Comparison of ENCODE assay signal across 9 mouse cellular contexts in genomic region chr4:32351236-32351635, GRCm38 (mm10).
DNase-seq lines count a peak whose midpoint lies in the region; ATAC-seq and TF ChIP-seq lines count a peak whose summit lies in the region.
"Had no signal": no experiment of that assay in that cellular context is flagged by ENCODE, and none has a peak within 500 bp of the region (broad histone marks: within the 10 kb centered on the region; RNA-seq: fewer than 3 reads in every experiment).

No protein-coding gene starts in this region.

- 27% methylated on average over 10 of the region's 10 CpGs for WGBS in liver, embryonic 16.5 days (ENCODE audit: insufficient replicate concordance)
- 39% methylated on average over 10 of the region's 10 CpGs for WGBS in liver, embryonic 11.5 days
- WGBS in hindbrain, embryonic 11.5 days, result 9% methylated on average over 10 of the region's 10 CpGs
- 10% methylated on average over 10 of the region's 10 CpGs for WGBS in midbrain, postnatal 0 days

- H3K4me3 ChIP-seq in liver, embryonic 16.5 days (ENCODE audit: low read depth, low read length), result no peak overlapping the region
- H3K4me3 ChIP-seq in liver, embryonic 11.5 days (ENCODE audit: low read depth, low read length), result no peak overlapping the region
- no peak overlapping the region for H3K4me3 ChIP-seq in hindbrain, embryonic 11.5 days (ENCODE audit: low read depth, low read length)
- no peak overlapping the region for H3K4me3 ChIP-seq in midbrain, postnatal 0 days (ENCODE audit: low read depth, low read length)

- no peak overlapping the region for H3K4me2 ChIP-seq in liver, embryonic 16.5 days (ENCODE audit: low read depth, low read length)
- H3K4me2 ChIP-seq in liver, embryonic 11.5 days, result no peak overlapping the region
- no peak overlapping the region; the same call in 1 of the 2 replicates for H3K4me2 ChIP-seq in hindbrain, embryonic 11.5 days (replicated peaks; ENCODE audit: low read depth, low read length)
- H3K4me2 ChIP-seq in midbrain, postnatal 0 days (ENCODE audit: low read depth, low read length, poor library complexity, severe bottlenecking), result 0 out of 2 replicates have a peak overlapping the region, but pooled peaks have one; percentile 16

- no peaks in the 10 kb centered on the region for H3K9me3 ChIP-seq in liver, embryonic 16.5 days (replicated peaks; ENCODE audit: control insufficient read depth, low read length)
- H3K9me3 ChIP-seq in liver, embryonic 11.5 days (ENCODE audit: control insufficient read depth, low read length), result no peaks in the 10 kb centered on the region
- no peaks in the 10 kb centered on the region for H3K9me3 ChIP-seq in hindbrain, embryonic 11.5 days (ENCODE audit: control insufficient read depth, low read length)
- H3K9me3 ChIP-seq in midbrain, postnatal 0 days (ENCODE audit: low read length), result no peaks in the 10 kb centered on the region

- no peak overlapping the region for H3K9ac ChIP-seq in liver, embryonic 16.5 days (ENCODE audit: low read depth, low read length)
- no peak overlapping the region for H3K9ac ChIP-seq in liver, embryonic 11.5 days (ENCODE audit: low read depth, low read length)
- no peak overlapping the region for H3K9ac ChIP-seq in hindbrain, embryonic 11.5 days (ENCODE audit: low read depth, low read length)
- H3K9ac ChIP-seq in midbrain, postnatal 0 days (replicated peaks; ENCODE audit: low read length, poor library complexity, severe bottlenecking), result no peak overlapping the region

- no peaks in the 10 kb centered on the region for H3K27me3 ChIP-seq in liver, embryonic 16.5 days (ENCODE audit: control insufficient read depth, insufficient read depth, low read depth, low read length)
- no peaks in the 10 kb centered on the region for H3K27me3 ChIP-seq in liver, embryonic 11.5 days (replicated peaks; ENCODE audit: control insufficient read depth, insufficient read depth, low read length)
- no peaks in the 10 kb centered on the region for H3K27me3 ChIP-seq in hindbrain, embryonic 11.5 days (ENCODE audit: control insufficient read depth, insufficient read depth, low read length)
- no peaks in the 10 kb centered on the region for H3K27me3 ChIP-seq in midbrain, postnatal 0 days (ENCODE audit: insufficient read depth, low read length)
- H3K27me3 ChIP-seq: Patski had no signal

- no peak for DNase-seq in liver, embryonic 11.5 days (ENCODE audit: low spot score)
- DNase-seq in embryo, embryonic 11 days, result peak; percentile 75
- peak; percentile 72 for DNase-seq in hindbrain, embryonic 11.5 days (ENCODE audit: low spot score)
- no peak for DNase-seq in midbrain, postnatal 0 days (ENCODE audit: low spot score)
- DNase-seq in ovary, postnatal 10 days (ENCODE audit: low spot score), result no peak
- no peak for DNase-seq in urinary bladder, postnatal 14 days (ENCODE audit: low spot score)

- TF ChIP-seq CTCF in midbrain, postnatal 0 days (IDR thresholded peaks at IDR 0.05), result no peak

- H3K4me1 ChIP-seq in liver, embryonic 16.5 days (ENCODE audit: control insufficient read depth, low read depth, low read length), result peaks cover 3% of the 10 kb centered on the region; the same call in 1 of the 2 replicates
- H3K4me1 ChIP-seq in liver, embryonic 11.5 days (replicated peaks; ENCODE audit: control insufficient read depth, insufficient read depth, low read length), result peaks cover 13% of the 10 kb centered on the region; the same call in 1 of the 2 replicates
- H3K4me1 ChIP-seq in hindbrain, embryonic 11.5 days (replicated peaks; ENCODE audit: control insufficient read depth, insufficient read depth, low read length), result peaks cover 7% of the 10 kb centered on the region; the same call in 1 of the 2 replicates
- peaks cover 8% of the 10 kb centered on the region for H3K4me1 ChIP-seq in midbrain, postnatal 0 days (ENCODE audit: insufficient read depth, low read length)

- H3K36me3 ChIP-seq in liver, embryonic 16.5 days (ENCODE audit: control insufficient read depth, insufficient read depth), result no peaks in the 10 kb centered on the region
- no peaks in the 10 kb centered on the region for H3K36me3 ChIP-seq in liver, embryonic 11.5 days (ENCODE audit: control insufficient read depth, insufficient read depth, low read length)
- no peaks in the 10 kb centered on the region for H3K36me3 ChIP-seq in hindbrain, embryonic 11.5 days (ENCODE audit: control insufficient read depth, insufficient read depth, low read length)
- no peaks in the 10 kb centered on the region for H3K36me3 ChIP-seq in midbrain, postnatal 0 days (ENCODE audit: insufficient read depth, low read length)

- ATAC-seq in liver, embryonic 16.5 days (ENCODE audit: low read depth), result peak; percentile 56; the same call in 1 of the 2 replicates
- ATAC-seq in liver, embryonic 11.5 days (replicated peaks; ENCODE audit: low FRiP score), result no peak
- peak; percentile 93 for ATAC-seq in hindbrain, embryonic 11.5 days (ENCODE audit: low FRiP score)
- peak; percentile 57 for ATAC-seq in midbrain, postnatal 0 days (ENCODE audit: low FRiP score)
- ATAC-seq in cerebellum, adult (ENCODE audit: insufficient number of reproducible peaks, low FRiP score, low TSS enrichment), result no peak
- ATAC-seq: Patski had no signal

- no peak overlapping the region for H3K27ac ChIP-seq in liver, embryonic 16.5 days (ENCODE audit: low read length)
- no peak overlapping the region for H3K27ac ChIP-seq in liver, embryonic 11.5 days (ENCODE audit: low read depth, low read length)
- H3K27ac ChIP-seq in hindbrain, embryonic 11.5 days (ENCODE audit: low read depth, low read length), result peak overlapping the region; percentile 1; the same call in 1 of the 2 replicates
- 0 out of 2 replicates have a peak overlapping the region, but pooled peaks have one; percentile 1 for H3K27ac ChIP-seq in midbrain, postnatal 0 days (ENCODE audit: low read depth, low read length)

Comparison
In these comparisons a context has a peak if more than half of its experiments do, and no peak if none do; other contexts are left out.
1. ATAC-seq: peak in liver, embryonic 16.5 days (single experiment), hindbrain, embryonic 11.5 days (single experiment) and midbrain, postnatal 0 days (single experiment); none in liver, embryonic 11.5 days (single experiment) and cerebellum, adult (single experiment).
2. H3K27ac ChIP-seq: peak in hindbrain, embryonic 11.5 days (single experiment) and midbrain, postnatal 0 days (single experiment); none in liver, embryonic 16.5 days (single experiment) and liver, embryonic 11.5 days (single experiment).
3. DNase-seq: peak in embryo, embryonic 11 days (single experiment) and hindbrain, embryonic 11.5 days (single experiment); none in liver, embryonic 11.5 days (single experiment), midbrain, postnatal 0 days (single experiment), ovary, postnatal 10 days (single experiment) and urinary bladder, postnatal 14 days (single experiment).